Mouse (Mus musculus) thymus, postnatal 14 days (tissue): ENCODE measurements around the gene Defb47.

Experiments used
- DNase-seq: peaks from one replicate; pipeline ENCODE4 v3.0.0; 2021

Defb47 gene

DNA sequence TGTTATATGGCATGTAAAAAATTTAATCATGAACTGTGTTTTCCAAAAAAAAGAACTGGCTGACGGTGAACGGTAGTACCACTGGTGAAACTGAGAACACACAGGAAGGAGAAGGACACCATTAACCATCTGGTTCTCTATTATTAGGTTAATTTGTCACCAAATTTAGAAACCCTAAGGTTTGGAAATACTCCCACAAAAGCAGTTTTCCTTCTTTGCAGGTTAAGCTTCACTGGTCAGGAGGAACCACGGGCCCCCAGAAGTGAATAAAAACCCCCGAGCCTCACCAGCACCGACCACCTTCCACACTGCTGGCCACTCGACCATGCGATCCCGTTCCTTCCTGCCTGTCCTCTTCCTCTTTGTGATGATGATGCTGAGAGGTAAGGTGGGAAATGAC is at the start of gene Defb47:
Gene Defb47, plus strand, starts transcription at position 301 of the 400 bp plus-strand sequence.
- DNase-seq, result no peak

DNA sequence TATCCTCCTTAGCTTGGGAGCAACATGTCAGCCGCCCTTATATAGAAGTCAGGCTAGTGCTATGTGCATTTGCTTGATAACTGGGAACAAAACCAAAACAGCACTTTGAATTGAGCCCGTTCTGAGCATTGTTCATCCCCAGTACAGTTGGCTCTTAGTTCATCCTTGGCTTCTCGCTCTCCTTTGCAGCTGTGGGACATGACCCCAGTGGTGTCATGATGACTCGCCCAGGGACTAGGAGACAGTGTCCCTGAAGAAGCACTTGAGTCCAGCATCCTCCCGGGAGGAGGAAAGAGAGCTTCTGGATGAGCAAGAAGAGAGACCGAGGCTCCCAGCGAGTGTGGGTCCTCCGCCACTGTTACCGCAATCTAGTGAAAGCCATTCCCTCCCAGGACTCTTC is 41.8 kb upstream of the Defb47 start:
- no peak for DNase-seq

DNA sequence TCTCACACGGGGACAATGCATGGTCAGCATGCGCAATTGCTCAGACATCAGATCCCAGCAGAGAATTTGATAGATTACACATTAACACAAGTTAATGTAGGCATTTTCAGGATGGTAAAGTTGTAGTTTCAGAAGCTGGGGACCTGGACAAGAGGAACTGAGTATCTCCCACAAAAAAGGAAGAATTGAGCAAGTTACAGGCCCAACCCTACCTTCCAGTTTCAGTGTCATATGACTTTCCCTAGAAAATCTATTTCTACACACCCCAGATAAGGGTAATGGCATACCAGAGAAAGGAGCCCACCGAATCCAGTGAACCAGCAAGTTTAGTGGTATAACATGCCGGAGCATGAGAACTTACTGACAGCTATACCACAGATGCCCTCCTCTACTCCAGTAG is 34.2 kb upstream of the Defb47 start:
- no peak for DNase-seq

DNA sequence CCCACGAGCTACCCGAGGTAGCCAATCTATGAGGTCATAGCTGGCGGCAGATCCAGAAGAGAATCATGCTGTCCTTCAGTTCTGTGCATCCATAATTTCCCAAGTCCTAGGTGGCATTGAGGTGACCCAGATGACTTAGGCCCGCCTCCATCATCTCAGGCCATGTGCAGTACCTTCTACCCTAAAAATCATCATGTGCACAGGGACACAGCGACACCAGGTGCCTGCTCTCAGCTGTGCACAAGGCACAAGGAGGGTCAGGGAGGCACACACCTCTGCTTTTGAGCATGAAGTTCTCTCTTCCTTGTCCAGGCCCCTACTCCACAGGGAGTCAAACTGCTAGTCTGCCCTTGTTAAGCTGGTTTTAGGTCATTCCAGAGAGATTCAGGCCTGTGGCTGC is 32.5 kb upstream of the Defb47 start:
- DNase-seq, result no peak

DNA sequence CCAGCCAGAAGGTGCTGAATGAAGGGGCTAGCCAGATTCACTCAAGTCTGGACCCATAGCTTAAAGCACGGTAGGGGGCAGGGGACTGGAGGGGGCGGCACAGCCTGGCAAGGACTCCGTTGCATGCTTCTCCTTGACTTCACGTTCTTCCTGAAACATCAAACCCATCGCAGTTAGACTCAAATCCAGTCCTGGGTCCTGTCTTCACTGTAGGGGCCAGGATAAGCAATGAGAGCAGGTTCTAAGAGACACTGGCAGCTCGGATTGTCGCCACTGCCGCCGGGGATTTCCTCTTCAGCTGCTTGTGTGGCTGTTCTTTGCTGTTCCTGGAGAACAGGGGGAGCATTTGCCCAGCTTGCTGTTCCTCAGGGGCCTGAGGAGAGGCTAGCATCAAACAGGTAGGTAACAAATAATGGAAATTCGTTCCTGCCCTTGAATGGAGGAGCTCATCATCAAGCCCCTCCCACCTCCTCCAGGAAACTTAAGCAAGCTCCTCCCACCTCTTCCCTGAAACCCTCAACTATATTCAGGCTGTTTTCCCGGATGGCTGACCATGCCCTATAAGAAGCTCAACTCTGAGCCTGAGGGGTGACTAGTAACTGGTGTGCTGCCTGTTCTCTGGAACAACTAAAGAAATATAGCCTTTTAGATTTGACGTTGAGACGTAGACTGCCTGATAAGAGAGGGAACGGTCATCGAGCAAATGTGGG is 31.9 kb upstream of the Defb47 start:
- DNase-seq, result no peak

DNA sequence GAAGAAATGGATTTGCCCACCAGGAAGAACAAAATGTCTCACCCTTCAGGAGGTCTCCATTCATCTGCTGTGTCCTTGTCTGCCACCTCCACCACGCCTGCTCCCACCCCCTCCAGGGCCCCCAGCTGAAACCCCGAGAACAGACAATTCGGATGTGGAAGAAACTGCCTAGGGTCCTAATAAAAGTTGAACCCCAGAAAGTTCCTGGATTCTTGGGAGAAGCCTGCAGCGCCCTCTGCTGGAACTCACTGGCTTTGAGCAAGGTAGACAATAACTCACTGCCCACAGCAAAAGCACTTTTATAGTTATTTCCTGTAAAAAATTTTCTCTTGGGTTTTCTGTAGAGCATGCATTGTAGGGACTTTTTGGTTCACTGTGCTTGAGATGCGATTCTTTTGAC is 22.8 kb upstream of the Defb47 start:
- DNase-seq, result peak; percentile 72

DNA sequence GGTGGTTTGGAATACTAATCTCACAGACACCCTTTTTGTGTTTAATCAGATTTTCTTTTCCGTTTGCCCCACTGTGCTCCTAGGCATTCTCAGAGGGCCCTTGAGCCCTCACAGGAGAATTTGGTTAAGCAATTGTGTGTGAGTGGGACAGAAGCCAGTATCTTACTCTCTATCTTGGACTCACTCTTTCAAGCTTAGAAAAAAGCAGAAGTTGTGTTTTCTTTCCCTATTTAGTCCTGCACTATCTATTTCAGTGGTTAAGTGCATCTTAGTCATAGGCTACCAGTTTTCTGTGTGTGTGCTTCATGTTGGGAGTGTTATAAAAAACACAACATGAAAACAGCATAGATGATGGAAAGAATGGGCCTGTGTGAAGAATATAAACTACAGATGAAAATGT is 18.1 kb upstream of the Defb47 start:
- DNase-seq, result no peak

DNA sequence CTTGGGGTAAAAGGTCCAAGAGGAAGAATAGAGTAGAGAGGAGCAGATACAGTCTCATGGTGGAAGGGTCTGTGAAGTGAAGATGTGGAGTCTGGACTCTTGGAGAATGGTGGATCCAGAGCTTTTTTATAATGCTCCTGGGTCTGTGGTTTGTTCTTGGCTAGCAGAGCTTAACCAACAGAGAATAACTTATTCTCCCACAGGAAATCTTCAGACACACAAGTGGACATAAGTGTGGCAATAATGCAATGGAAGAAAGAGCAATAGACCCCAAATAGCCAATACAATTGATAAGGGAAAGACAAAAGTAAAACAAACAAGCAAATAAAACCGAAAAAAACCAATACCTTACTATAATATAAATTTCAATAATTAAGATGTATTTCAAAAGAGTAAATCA is 13.5 kb upstream of the Defb47 start, which contains the start of gene Defb48:
Gene Defb48, minus strand, starts transcription at position 101 of the 400 bp plus-strand sequence.
- DNase-seq, result no peak

DNA sequence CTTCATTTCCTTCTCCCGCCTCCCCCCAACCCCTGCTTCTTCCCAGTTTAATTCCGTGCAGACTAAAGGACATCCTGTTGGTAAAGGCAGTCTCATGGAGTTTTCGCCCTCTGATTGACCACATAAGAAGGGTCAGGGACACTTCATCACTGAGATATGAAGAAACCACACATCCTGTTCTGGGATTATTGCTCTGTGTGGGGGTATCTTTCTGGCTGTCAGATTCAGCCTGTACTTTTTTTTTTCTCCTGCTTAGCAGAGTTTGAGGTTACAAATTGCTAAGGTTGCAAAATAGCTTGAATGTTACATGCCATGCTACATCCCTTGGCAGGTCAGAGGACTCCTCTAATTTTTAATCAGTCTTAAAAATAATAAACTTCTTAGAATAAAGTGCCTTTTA is 6.6 kb upstream of the Defb47 start:
- no peak for DNase-seq

DNA sequence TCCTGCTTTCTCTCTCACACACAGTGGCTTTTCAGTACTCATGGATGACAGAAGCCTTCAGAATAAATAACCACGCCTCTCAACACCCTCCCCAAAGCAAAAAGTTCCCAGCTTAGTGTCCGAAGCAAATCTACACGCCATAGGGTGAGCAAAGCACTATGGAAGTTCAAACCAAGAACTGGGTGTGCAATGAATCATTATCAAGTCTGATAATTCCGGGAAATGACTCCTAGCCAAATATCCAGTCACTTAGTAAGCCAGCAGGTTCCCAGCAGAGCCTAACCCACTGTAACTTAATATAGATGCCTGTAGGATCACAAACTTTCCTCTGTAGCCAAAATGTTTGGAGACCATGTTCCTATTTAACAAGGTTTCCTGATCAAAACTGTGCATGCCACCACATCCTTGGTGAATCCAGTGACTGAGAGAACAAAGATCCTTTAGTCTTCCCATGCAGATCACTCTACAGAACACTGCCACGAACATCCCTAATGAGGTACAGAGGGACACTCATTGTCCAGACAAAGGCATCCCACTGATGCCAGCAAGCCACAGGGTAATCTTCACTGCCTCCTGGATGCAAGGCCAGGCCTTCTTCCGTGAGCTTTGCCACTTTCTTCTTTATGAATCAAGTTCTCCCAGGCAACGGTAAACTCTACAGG is 5.9 kb upstream of the Defb47 start:
- no peak for DNase-seq

DNA sequence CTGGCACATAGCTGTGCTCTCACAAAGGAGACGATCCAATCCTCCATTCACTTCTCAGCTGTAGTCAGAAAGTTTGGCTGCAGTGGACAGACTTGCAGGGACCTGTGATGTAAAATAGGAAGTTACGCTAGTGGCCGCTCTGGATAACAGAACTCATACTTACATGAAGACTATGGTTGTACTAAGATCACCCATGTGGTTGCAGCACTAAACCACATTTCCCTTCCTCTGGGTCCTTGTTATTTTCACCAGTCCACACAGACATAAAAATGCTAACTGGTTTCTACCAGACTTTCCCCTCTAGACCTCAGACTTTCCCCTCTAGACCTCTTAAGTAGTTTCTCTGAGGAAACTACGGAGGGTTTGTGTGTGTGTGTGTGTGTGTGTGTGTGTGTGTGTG is 1.1 kb downstream of the Defb47 start:
- DNase-seq, result no peak

DNA sequence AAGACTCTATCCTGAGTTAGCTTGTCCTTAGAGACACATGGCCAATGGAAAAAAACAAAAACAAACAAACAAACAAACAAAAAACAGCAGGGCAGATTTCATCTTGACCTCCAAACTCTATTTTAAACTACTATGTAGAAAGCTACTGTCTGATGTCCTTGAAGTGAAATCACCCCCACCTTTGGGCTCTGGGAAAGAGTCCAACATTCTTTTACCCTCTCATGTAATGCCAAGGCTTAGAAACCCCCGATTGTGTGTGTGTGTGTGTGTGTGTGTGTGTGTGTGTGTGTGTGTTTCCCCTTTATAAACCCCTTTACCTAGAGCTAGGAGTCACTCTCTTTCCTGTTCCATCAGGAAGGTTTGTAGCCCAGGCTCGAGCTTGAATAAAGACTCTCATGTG is 4.7 kb downstream of the Defb47 start:
- DNase-seq, result no peak

DNA sequence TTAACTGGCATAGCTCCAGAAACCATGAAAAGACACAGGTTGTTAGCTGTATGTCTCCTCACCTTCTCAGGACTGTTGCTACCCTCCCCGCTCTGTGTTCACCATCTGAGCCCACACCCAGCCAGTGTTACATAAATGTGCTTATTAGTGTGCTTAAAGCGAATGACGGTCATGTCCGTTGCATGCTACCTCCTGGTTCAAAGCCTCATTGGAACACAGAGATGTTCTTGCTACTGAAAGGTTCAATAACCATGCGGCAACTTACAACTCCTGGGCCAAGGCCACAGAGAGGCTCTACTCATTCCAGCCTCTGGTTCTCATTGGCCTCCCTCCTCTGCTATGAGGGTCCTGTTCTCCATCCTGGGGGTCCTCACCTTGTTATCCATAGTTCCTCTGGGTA is 13.6 kb downstream of the Defb47 start, which contains the start of gene Defb43:
Gene Defb43, plus strand, starts transcription at position 301 of the 400 bp plus-strand sequence.
- no peak for DNase-seq

DNA sequence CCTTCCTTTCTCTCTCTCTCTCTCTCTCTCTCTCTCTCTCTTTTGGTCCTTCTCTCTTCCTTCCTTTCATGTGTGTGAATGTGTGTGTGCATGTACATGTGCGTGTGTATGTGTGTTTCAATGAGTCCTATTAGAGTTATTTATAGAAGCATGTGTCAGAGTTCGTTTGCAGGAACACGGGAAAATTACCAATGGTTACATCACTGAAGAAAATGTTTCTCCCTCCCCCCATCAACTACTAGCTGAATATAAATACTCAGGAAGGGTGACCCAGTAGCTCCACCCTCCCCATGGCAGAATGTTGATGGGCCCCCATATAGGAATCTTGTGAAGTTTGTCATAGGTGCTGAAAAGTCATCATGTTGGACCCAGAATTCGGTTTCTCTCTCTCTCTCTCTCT is 15.2 kb downstream of the Defb47 start:
- DNase-seq, result no peak

DNA sequence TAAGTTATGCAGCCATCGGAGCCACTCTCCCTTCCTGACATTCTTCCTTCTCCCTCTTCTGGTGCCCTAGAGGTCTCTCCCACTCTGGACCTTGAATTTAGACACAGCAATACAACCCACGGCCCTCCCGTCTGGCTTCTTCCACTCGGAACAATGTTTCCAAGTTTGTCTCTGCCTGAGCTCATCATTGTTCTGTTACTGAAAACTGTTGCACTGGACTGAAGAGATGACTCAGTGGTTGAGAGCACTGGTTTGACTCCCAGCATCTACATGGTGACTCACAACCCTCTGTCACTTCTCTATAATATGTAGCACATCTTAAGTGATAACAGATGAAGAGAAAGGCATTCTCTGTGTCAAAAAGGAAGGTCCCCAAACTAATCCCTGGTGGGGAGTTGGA is 16.8 kb downstream of the Defb47 start:
- no peak for DNase-seq

DNA sequence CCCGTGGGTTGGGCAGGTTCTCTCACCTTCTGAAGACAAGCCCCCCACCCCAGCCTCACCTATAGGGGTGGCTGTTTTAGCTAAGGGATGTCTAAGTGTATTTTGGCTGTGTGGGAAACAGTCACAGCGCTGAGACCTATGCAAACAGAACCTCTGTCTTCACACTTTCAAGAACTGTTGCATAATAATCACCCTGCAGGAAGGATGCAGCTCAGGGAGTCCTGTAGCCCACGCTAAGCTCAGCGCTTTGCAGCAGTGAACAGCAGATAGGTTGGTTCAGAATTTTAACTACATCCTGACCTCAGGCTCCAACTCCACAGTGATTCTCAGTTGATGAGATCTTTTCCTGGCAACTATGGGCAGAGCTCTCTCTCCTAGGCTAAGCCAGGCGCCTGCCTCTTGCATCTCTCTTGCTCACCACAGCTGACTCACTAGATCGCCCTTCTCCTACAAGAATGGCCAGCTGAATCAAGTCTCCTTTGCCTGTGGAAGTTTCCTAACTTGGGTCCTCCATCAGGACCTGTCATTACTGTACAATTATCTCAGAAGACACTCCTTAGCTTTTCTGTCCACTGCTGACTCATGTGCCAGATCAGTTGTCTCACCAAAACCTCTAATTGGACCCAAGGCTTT is 22.8 kb downstream of the Defb47 start:
- DNase-seq, result no peak

DNA sequence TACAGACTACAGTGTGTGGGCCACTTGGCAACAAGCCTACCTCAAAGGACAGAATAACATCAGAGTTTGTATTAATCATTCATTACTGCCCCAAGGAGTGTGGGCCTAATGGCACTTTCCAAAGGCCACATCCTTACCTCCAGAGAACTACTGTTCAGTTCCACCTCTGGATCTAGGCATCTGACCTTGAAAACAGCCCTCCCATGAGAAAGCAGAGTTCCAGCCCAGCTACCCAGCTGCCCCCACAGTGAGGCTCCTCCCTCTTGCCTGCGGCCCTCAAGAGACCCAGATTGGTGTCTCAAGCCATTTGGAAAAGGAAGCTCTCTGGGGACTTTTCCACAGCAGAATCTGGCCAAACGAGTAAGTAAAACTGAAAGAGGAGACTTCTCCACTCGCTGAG is 48.8 kb downstream of the Defb47 start, which contains the start of gene Defb42:
Gene Defb42, plus strand, starts transcription at position 301 of the 400 bp plus-strand sequence.
- DNase-seq, result no peak

DNA sequence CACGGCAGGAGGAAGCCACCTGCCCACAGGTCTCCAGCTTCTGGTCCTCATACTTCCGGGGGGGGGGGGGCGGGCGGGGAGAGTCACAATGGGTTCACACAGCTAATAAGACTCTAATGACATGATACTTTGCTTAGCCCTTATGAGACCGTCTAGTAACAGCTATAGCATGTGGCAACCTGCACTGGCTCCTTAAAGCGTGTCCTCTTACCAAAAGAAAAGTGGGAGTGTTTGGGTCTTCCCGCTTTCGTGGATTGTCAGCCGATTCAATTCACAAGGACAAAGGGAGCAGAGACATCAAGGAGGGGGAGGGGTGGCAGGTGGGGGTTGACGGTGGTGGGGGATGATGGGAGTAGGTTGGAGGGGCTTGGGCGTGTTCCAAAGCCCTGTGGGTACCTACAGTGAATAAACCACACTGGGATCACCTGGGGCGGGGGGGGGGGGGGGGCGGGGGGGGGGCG is 52.1 kb downstream of the Defb47 start, which contains the start of gene Defb30:
Gene Defb30, minus strand, starts transcription at position 51 of the 461 bp plus-strand sequence.
- DNase-seq, result no peak
